ENCODE assay signal across 17 mouse cellular contexts in the genomic region with DNA sequence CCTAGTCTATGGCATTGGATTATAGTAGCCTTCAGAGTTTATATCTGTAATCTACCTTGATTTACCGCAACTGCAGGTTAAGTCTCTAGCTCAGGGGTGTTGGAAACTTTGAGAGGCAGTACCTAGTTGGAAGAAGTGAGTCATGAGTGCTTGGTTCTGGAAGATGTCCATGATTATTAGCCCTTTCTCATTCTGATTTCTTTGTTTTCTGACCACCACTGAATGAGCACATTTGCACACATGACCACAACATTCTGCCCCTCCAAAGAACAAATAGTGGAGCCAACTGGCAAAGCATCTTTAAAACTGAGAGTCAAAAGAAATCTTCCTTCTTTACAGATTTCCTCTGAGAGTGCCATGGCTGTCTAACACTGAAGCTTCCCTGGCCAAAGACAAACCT.
DNase-seq lines count a peak whose midpoint lies in the region; ATAC-seq lines count a peak whose summit lies in the region.
"Had no signal": no experiment of that assay in that cellular context is flagged by ENCODE, and none has a peak within 500 bp of the region (broad histone marks: within the 10 kb centered on the region; RNA-seq: fewer than 3 reads in every experiment).

No protein-coding gene starts in this region.

- DNase-seq in gastrocnemius, adult 18-20 months (ENCODE audit: low spot score): peak; percentile 15
- DNase-seq in gastrocnemius, postnatal 36 days: no peak
- DNase-seq in 3T3-L1 (ENCODE audit: low read depth, low spot score) (peak; percentile 25), NIH3T3 (ENCODE audit: low read depth) (peak; percentile 32)
- peak; percentile 48 for DNase-seq in skeletal muscle tissue, adult 2 months (ENCODE audit: low read depth, low spot score)
- DNase-seq in right cerebral cortex, adult 18-20 months: no peak
- DNase-seq: adrenal gland, adult 2 months; adrenal gland, postnatal 10 days; adrenal gland, postnatal 25 days; cerebellum, adult 11-12 months; cerebellum, adult 2 months; cerebellum, adult 9-10 months; cerebellum, postnatal 10 days; cerebellum, postnatal 25 days had no signal

- ATAC-seq in cerebellum, adult (ENCODE audit: insufficient number of reproducible peaks, low FRiP score, low TSS enrichment): no peak
- ATAC-seq: forebrain, embryonic 14.5 days; forebrain, embryonic 16.5 days had no signal

- intact Hi-C loops in gastrocnemius, postnatal 36 days (cut with DNase I): no loop called here

Comparison
In these comparisons a context has a peak if more than half of its experiments do, and no peak if none do; other contexts are left out.
1. DNase-seq: peak in gastrocnemius, adult 18-20 months (single experiment), 3T3-L1 (single experiment), NIH3T3 (single experiment) and skeletal muscle tissue, adult 2 months (single experiment); none in gastrocnemius, postnatal 36 days (0 of 2) and right cerebral cortex, adult 18-20 months (single experiment).